Mouse (Mus musculus) myocyte (in vitro differentiated cells): ENCODE data around the gene Copz1. TPM values are rescaled to one million over a fixed set of nuclear protein-coding genes. Genes with fewer than 3 reads are reported as not detected.

Source experiments
- H3K27me3 ChIP-seq: one replicate; pipeline ENCODE4 v1.6.1; 2011; ENCODE audit not compliant: control insufficient read depth, insufficient read depth, insufficient read length
- H3K36me3 ChIP-seq: one replicate; pipeline ENCODE4 v1.6.1; 2011; ENCODE audit not compliant: control insufficient read depth, insufficient read depth
- H3K4me2 ChIP-seq: one replicate; pipeline ENCODE4 v1.6.1; 2011; ENCODE audit warnings: low read depth, control low read depth
- H3K4me3 ChIP-seq: one replicate; pipeline ENCODE4 v1.5.1; 2011; ENCODE audit warnings: mild to moderate bottlenecking, control low read depth, moderate library complexity
- H3K79me2 ChIP-seq: one replicate; pipeline ENCODE4 v1.6.1; 2011; ENCODE audit not compliant: control insufficient read depth, insufficient read depth
- H3ac ChIP-seq: one replicate; pipeline ENCODE4 v1.6.1; 2011; ENCODE audit not compliant: control insufficient read depth, insufficient read length
- CEBPB ChIP-seq: IDR thresholded peaks from 2 replicates; pipeline ENCODE4 v1.6.1; 2011; ENCODE audit warnings: mild to moderate bottlenecking, moderate library complexity; ENCODE audit not compliant: poor library complexity, insufficient read depth, severe bottlenecking
- E2F4 ChIP-seq: IDR thresholded peaks from one replicate; pipeline ENCODE4 v1.6.1; 2011; ENCODE audit warnings: mild to moderate bottlenecking, control low read depth, moderate library complexity; ENCODE audit not compliant: insufficient read depth
- MAX ChIP-seq: IDR thresholded peaks from one replicate; pipeline ENCODE4 v1.6.1; 2011; ENCODE audit warnings: low read depth, mild to moderate bottlenecking, control low read depth
- MYOD1 ChIP-seq, 3 experiments: IDR thresholded peaks; one replicate each; pipeline ENCODE4 v1.6.1; 2011; ENCODE audit warnings: control low read depth in 2 of 3, low read depth in 2 of 3, mild to moderate bottlenecking in 2 of 3, moderate library complexity in 1 of 3; ENCODE audit not compliant: insufficient read length in 2 of 3, control insufficient read depth in 1 of 3
- MYOG ChIP-seq, 3 experiments: IDR thresholded peaks; one replicate each; pipeline ENCODE4 v1.6.1; 2011; ENCODE audit warnings: control low read depth in 2 of 3, low read depth in 2 of 3, mild to moderate bottlenecking in 2 of 3; ENCODE audit not compliant: insufficient read length in 2 of 3, control insufficient read depth in 1 of 3, insufficient read depth in 1 of 3
- POLR2A ChIP-seq: IDR thresholded peaks from one replicate; pipeline ENCODE4 v1.6.1; 2011; ENCODE audit warnings: low read depth, mild to moderate bottlenecking, control low read depth, moderate library complexity; ENCODE audit not compliant: insufficient read length
- POLR2AphosphoS2 ChIP-seq: IDR thresholded peaks from one replicate; pipeline ENCODE4 v1.6.1; 2011; ENCODE audit warnings: low read depth, control low read depth; ENCODE audit not compliant: insufficient read length
- REST ChIP-seq: IDR thresholded peaks from one replicate; pipeline ENCODE4 v1.6.1; 2011; ENCODE audit warnings: mild to moderate bottlenecking, control low read depth, moderate library complexity; ENCODE audit not compliant: insufficient read depth, insufficient read length
- SRF ChIP-seq: IDR thresholded peaks from one replicate; pipeline ENCODE4 v1.6.1; 2011; ENCODE audit warnings: low read depth; ENCODE audit not compliant: control insufficient read depth, insufficient read length
- TCF12 ChIP-seq: IDR thresholded peaks from one replicate; pipeline ENCODE4 v1.6.1; 2011; ENCODE audit warnings: mild to moderate bottlenecking, control low read depth; ENCODE audit not compliant: poor library complexity, insufficient read depth, severe bottlenecking
- TCF3 ChIP-seq: IDR thresholded peaks from one replicate; pipeline ENCODE4 v1.6.1; 2011; ENCODE audit warnings: low read depth, control low read depth; ENCODE audit not compliant: insufficient read length
- USF1 ChIP-seq: IDR thresholded peaks from one replicate; pipeline ENCODE4 v1.6.1; 2011; ENCODE audit warnings: low read depth, mild to moderate bottlenecking, control low read depth, moderate library complexity
- polyA plus RNA-seq: library from polyadenylated mRNA; unstranded; fragments of >200 nt; fragmentation: generic; extraction: Trizol; gene quantifications from one replicate; pipeline ENCODE4 v1.2.1, GENCODE M21; 2012; ENCODE audit warnings: missing spikeins

Copz1 gene
- polyA plus RNA-seq, 1 experiment, result 172 TPM

- H3K79me2 ChIP-seq, result no peaks in the 10 kb centered on the region
- H3K4me2 ChIP-seq, result no peak overlapping the region
- TF ChIP-seq TCF12, result no peak
- TF ChIP-seq POLR2A, result no peak
- TF ChIP-seq TCF3, result no peak
- no peak for TF ChIP-seq SRF
- no peak for TF ChIP-seq MAX
- no peak for TF ChIP-seq MYOG (IDR thresholded peaks at IDR 0.05; ENCODE audit: control insufficient read depth in 1 of 3, insufficient read depth in 1 of 3, insufficient read length in 2 of 3, low read depth in 2 of 3)
- TF ChIP-seq MYOD1 (IDR thresholded peaks at IDR 0.05; ENCODE audit: control insufficient read depth in 1 of 3, insufficient read length in 2 of 3, low read depth in 2 of 3), result no peak
- TF ChIP-seq REST, result no peak
- no peak for TF ChIP-seq POLR2AphosphoS2
- no peak for TF ChIP-seq USF1
- TF ChIP-seq CEBPB, result no peak
- TF ChIP-seq E2F4, result no peak
- no peaks in the 10 kb centered on the region for H3K27me3 ChIP-seq
- H3K36me3 ChIP-seq, result no peaks in the 10 kb centered on the region
- H3ac ChIP-seq, result no peak overlapping the region
- no peak overlapping the region for H3K4me3 ChIP-seq
Measured at GRCm38 (mm10) chr15:103334194-103334593, 61.7 kb downstream of the Copz1 start.

- Histone ChIP-seq H3ac (no peak overlapping the region), H3K79me2 (no peaks in the 10 kb centered on the region), H3K36me3 (no peaks in the 10 kb centered on the region), H3K4me2 (no peak overlapping the region), H3K4me3 (no peak overlapping the region), H3K27me3 (no peaks in the 10 kb centered on the region)
- TF ChIP-seq SRF, result no peak
- TF ChIP-seq POLR2A, result no peak
- TF ChIP-seq POLR2AphosphoS2, result no peak
- TF ChIP-seq REST, result no peak
- TF ChIP-seq MAX, result no peak
- no peak for TF ChIP-seq TCF3
- peak; percentile 16 for TF ChIP-seq TCF12
- TF ChIP-seq MYOD1 (IDR thresholded peaks at IDR 0.05; ENCODE audit: control insufficient read depth in 1 of 3, insufficient read length in 2 of 3, low read depth in 2 of 3), result peak in 1 of 3 experiments; percentile 67
- TF ChIP-seq CEBPB, result no peak
- no peak for TF ChIP-seq USF1
- peak in 1 of 3 experiments; percentile 88 for TF ChIP-seq MYOG (IDR thresholded peaks at IDR 0.05; ENCODE audit: control insufficient read depth in 1 of 3, insufficient read depth in 1 of 3, insufficient read length in 2 of 3, low read depth in 2 of 3)
- TF ChIP-seq E2F4, result no peak
Measured at GRCm38 (mm10) chr15:103335040-103335439, 62.5 kb downstream of the Copz1 start.

- H3K4me2 ChIP-seq, result no peak overlapping the region
- no peak for TF ChIP-seq MAX
- TF ChIP-seq MYOD1 (IDR thresholded peaks at IDR 0.05; ENCODE audit: control insufficient read depth in 1 of 3, insufficient read length in 2 of 3, low read depth in 2 of 3), result no peak
- TF ChIP-seq MYOG (IDR thresholded peaks at IDR 0.05; ENCODE audit: control insufficient read depth in 1 of 3, insufficient read depth in 1 of 3, insufficient read length in 2 of 3, low read depth in 2 of 3), result no peak
- TF ChIP-seq TCF3, result no peak
- TF ChIP-seq USF1, result no peak
- TF ChIP-seq TCF12, result no peak
- no peak for TF ChIP-seq POLR2A
- H3K79me2 ChIP-seq, result no peaks in the 10 kb centered on the region
- no peaks in the 10 kb centered on the region for H3K36me3 ChIP-seq
- no peak overlapping the region for H3K4me3 ChIP-seq
- no peaks in the 10 kb centered on the region for H3K27me3 ChIP-seq
- no peak overlapping the region for H3ac ChIP-seq
Measured at GRCm38 (mm10) chr15:103335488-103336235, 63.1 kb downstream of the Copz1 start.

- Histone ChIP-seq H3K79me2 (no peaks in the 10 kb centered on the region), H3ac (no peak overlapping the region), H3K36me3 (no peaks in the 10 kb centered on the region), H3K27me3 (no peaks in the 10 kb centered on the region), H3K4me2 (no peak overlapping the region), H3K4me3 (no peak overlapping the region)
- TF ChIP-seq E2F4 (no peak), USF1 (no peak), MYOD1 (IDR thresholded peaks at IDR 0.05; ENCODE audit: control insufficient read depth in 1 of 3, insufficient read length in 2 of 3, low read depth in 2 of 3) (no peak), MYOG (IDR thresholded peaks at IDR 0.05; ENCODE audit: control insufficient read depth in 1 of 3, insufficient read depth in 1 of 3, insufficient read length in 2 of 3, low read depth in 2 of 3) (no peak), CEBPB (no peak)
Measured at GRCm38 (mm10) chr15:103336996-103337667, 64.6 kb downstream of the Copz1 start.

- Histone ChIP-seq H3K4me3 (no peak overlapping the region), H3K79me2 (no peaks in the 10 kb centered on the region)
- no peak for TF ChIP-seq MYOG (IDR thresholded peaks at IDR 0.05; ENCODE audit: control insufficient read depth in 1 of 3, insufficient read depth in 1 of 3, insufficient read length in 2 of 3, low read depth in 2 of 3)
- no peak for TF ChIP-seq MAX
Measured at GRCm38 (mm10) chr15:103338829-103339165, 66.3 kb downstream of the Copz1 start.

More at GRCm38 (mm10) chr15:103338829-103339165, 66.3 kb downstream of the Copz1 start:
- H3K4me2 ChIP-seq, result no peak overlapping the region
- no peaks in the 10 kb centered on the region for H3K27me3 ChIP-seq
- no peak overlapping the region for H3ac ChIP-seq
- peaks cover 5% of the 10 kb centered on the region for H3K36me3 ChIP-seq
